Mouse (Mus musculus) cerebellum, adult 2 months (tissue): Measurements from ENCODE around the gene Tom1l1.

Source experiments
- CTCF ChIP-seq: fragments of 200-500 bp; IDR thresholded peaks from 2 replicates; pipeline ENCODE4 v1.5.1; 2011; ENCODE audit warnings: low read depth, mild to moderate bottlenecking, control low read depth, low read length, moderate library complexity, borderline replicate concordance; ENCODE audit not compliant: insufficient read depth
- POLR2A ChIP-seq: fragments of 200-500 bp; IDR thresholded peaks from 2 replicates; pipeline ENCODE4 v1.6.1; 2011; ENCODE audit warnings: low read length, control low read depth, borderline replicate concordance; ENCODE audit not compliant: insufficient read depth

- TF ChIP-seq CTCF (peak; percentile 37; the same call in 1 of the 2 replicates), POLR2A (no peak)
Observed at GRCm38 (mm10) chr11:90616431-90616830, 71.7 kb downstream of the Tom1l1 start.
